In genomic region chr1:65103273-65103672, GRCm38 (mm10) we compare ENCODE assay signal across 32 mouse cellular contexts. TPM values are rescaled to one million over a fixed set of nuclear protein-coding genes. Genes with fewer than 3 reads are reported as not detected.
"Had no signal": no experiment of that assay in that cellular context is flagged by ENCODE, and none has a peak within 500 bp of the region (broad histone marks: within the 10 kb centered on the region; RNA-seq: fewer than 3 reads in every experiment).

Gene Cryga, minus strand, starts transcription at chr1:65103373.

- H3K9ac ChIP-seq: heart, embryonic 12.5 days; hindbrain, embryonic 12.5 days; hindbrain, embryonic 14.5 days; intestine, embryonic 15.5 days; limb, embryonic 12.5 days; liver, embryonic 13.5 days had no signal

- H3K27me3 ChIP-seq: heart, embryonic 12.5 days; hindbrain, embryonic 12.5 days; intestine, embryonic 15.5 days; limb, embryonic 12.5 days; liver, embryonic 13.5 days had no signal

- H3K36me3 ChIP-seq: heart, embryonic 10.5 days; heart, embryonic 12.5 days; hindbrain, embryonic 10.5 days; hindbrain, embryonic 12.5 days; intestine, embryonic 15.5 days; limb, embryonic 10.5 days; limb, embryonic 12.5 days; liver, embryonic 13.5 days had no signal

- DNase-seq: gastrocnemius, adult 2 months; gastrocnemius, postnatal 10 days; gastrocnemius, postnatal 25 days; heart, adult 18-20 months; heart, postnatal 10 days; heart, postnatal 4 days; kidney, adult 18-20 months; kidney, adult 8-10 months; kidney, postnatal 10 days; kidney, postnatal 25 days; kidney, postnatal 4 days; liver; liver, embryonic 13.5 days had no signal

- H3K27ac ChIP-seq: gastrocnemius, adult 2 months; heart, embryonic 10.5 days; hindbrain, embryonic 10.5 days; hindbrain, embryonic 12.5 days; hindbrain, embryonic 14.5 days; intestine, embryonic 15.5 days; layer of hippocampus, adult 2 months; left cerebral cortex, adult 2 months; limb, embryonic 10.5 days; limb, embryonic 12.5 days; liver, embryonic 13.5 days had no signal

- ATAC-seq: hindbrain, embryonic 16.5 days; inflammation-experienced regulatory T-cells, adult 6 months; intestine, embryonic 15.5 days; intestine, postnatal 0 days had no signal

- H3K4me2 ChIP-seq: heart, embryonic 12.5 days; hindbrain, embryonic 12.5 days; hindbrain, embryonic 14.5 days; intestine, embryonic 15.5 days; limb, embryonic 12.5 days; liver, embryonic 11.5 days; liver, embryonic 13.5 days had no signal

- H3K4me1 ChIP-seq: heart, embryonic 10.5 days; heart, embryonic 12.5 days; hindbrain, embryonic 10.5 days; hindbrain, embryonic 12.5 days; intestine, embryonic 15.5 days; limb, embryonic 10.5 days; limb, embryonic 12.5 days; liver, embryonic 13.5 days had no signal

- H3K4me3 ChIP-seq: gastrocnemius, adult 2 months; heart, embryonic 10.5 days; heart, embryonic 12.5 days; hindbrain, embryonic 10.5 days; hindbrain, embryonic 12.5 days; intestine, embryonic 15.5 days; layer of hippocampus, adult 2 months; left cerebral cortex, adult 2 months; limb, embryonic 10.5 days; limb, embryonic 12.5 days; liver, embryonic 13.5 days had no signal

- H3K9me3 ChIP-seq: heart, embryonic 10.5 days; heart, embryonic 12.5 days; hindbrain, embryonic 10.5 days; hindbrain, embryonic 12.5 days; intestine, embryonic 15.5 days; limb, embryonic 10.5 days; limb, embryonic 12.5 days; liver, embryonic 13.5 days had no signal

RNA-seq across cellular contexts. Expression of gene Cryga, which starts in this region (rescaled TPM):
- polyA plus RNA-seq: heart, embryonic 10.5 days; heart, embryonic 12.5 days; heart, embryonic 14.5 days; heart, embryonic 16.5 days; hindbrain, embryonic 10.5 days; hindbrain, embryonic 12.5 days; hindbrain, embryonic 14.5 days; inflammation-experienced regulatory T-cells, adult 6 months; intestine, embryonic 15.5 days; intestine, postnatal 0 days; kidney, embryonic 14.5 days; kidney, embryonic 16.5 days; limb, embryonic 10.5 days; limb, embryonic 12.5 days; limb, embryonic 14.5 days; liver, embryonic 11.5 days; liver, embryonic 13.5 days had no signal
